Mouse (Mus musculus) lung, postnatal 14 days (tissue): Measurements from ENCODE around the gene Gm9817.
"Not testable (repeated sequence)": the region's sequence is repeated elsewhere in the genome, so short reads cannot be mapped to it uniquely, and the experiment has no call there.

Experiments
- DNase-seq: peaks from one replicate; pipeline ENCODE4 v3.0.0; 2021

Gm9817 gene

DNA sequence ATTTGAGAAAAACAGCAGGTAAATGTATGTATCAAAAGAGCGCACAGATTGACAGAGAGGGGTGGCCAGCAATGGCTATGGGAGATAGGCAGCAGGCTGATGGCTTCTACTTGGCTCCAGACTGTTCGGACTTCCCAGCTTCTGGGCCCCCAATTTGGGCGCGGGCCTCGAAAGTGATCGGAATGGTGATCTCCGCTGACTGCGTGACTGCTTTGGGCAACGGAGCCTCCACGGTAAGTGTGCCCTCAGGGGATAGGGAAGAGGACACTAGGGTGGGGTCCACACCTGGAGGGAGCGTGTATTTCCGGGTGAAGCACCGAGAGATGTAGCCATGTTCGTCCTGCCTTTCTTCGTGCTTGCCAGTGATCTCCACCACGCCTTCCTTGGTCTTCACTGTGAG is at the start of gene Gm9817:
Gene Gm9817 (plus strand): TSS at position 301 of the 400 bp plus-strand sequence.
- not testable (repeated sequence) for DNase-seq

DNA sequence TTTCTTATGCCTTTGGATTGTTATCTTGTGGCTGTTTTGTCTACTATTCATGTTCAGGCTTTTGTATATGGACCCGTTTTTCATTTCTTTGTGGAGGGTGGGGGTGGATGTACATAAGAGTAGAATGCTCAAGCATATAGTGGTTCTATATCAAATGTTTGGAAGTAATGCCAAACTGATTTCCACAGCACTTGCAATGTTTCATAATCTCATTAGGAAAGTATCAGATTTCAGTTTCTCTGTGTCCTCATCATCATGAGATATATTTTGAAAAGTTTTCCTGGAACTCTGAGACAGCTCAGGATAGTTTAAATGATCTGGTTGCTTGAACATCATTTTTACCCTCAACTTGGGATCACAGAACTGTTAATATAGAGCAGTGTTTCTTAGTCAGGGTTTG is 48.7 kb upstream of the Gm9817 start:
- no peak for DNase-seq

DNA sequence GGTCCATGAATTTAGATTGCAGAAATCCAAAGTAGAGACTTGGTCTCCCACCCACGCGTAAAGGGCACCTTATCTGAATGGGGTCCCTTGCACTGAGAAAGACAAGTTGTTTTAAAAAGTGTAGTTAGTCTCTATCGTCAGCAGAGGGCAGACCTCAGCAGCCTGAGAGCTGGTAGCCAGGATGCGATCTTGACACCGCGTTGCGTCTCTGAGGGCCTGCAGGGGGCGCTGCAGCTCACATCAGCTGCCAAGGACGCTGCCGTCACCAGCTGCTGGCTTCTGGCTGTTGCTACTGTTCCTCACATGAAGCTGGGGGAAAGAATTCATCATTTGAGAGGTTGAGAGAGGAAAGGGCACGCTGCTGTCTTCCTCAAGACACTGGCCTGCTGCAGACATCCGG is 47.7 kb upstream of the Gm9817 start:
- DNase-seq = peak; percentile 94

DNA sequence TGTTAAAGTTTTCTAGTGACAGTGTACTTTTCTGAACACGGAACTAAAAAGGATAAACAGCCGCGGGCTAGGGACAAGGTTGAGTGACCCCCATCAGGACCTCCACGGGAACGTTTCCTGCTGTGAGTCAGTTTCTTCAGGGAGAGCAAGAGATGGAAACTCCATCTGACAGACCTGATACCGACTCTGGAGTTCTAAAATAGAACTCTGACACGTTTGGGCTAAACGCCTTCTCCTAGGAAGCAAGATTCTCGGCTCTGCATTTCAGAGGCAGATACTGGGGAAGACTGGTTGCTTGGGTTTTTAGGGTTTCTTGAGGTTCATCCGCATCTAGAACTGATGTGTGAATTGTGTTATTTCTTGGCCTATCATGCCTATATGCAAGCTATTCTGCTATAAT is 47.2 kb upstream of the Gm9817 start:
- DNase-seq = no peak

DNA sequence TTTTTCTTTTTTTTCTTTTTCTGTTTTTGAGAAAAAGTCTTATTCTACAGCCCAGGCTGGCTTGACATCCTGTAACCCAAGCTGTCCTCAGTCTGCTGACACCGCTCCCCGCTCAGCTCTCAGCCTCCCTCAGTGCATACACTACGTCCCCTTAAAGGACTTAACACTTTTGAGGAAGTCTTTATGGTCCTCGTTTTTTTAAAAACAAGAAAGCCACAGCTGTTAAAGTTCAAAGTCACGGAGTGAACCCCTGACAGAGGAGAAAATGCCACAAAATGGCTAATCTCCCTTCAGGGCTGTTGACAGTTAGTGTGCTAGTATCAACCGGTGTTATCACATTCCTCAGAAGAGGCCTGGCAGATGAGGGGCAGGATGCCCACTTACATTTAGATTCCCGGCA is 46.7 kb upstream of the Gm9817 start:
- DNase-seq = peak; percentile 14

DNA sequence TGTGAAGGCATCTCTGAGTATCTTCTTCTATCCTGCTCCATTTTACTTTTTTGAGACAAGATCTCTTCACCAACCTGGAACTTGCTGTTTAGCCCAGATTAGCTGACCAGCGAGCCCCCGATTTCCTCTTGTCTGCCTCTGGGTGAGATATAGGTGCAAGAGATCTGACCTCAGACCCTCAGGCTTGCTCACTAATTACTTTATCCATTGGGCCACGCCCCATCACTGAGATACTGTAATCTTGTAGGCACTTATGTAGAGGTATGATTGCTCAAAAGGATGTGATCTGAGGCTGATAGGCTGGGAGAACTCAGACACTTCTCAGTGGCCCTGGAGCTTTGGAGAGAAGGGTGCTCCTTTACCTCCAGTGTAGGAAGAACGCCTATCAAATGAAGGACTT is 46.0 kb upstream of the Gm9817 start:
- no peak for DNase-seq

DNA sequence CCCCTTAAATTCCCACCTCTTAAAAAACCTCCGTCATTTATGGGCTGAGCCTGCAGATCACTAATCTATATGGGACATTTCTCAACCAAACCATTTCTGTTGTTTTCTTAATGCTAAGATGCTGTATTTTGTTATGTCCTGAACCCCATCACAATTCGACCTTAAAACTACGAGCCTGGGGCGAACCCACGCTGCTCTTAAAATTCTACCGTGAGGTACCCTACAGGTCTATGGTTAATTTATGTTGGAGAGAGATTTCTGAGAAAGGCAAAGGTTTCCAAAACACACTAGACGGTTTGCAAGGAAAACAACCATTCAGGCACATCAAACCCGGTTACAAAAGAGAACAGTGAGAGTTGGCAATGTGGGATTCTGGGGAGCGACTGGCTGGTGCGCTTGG is 45.1 kb upstream of the Gm9817 start:
- DNase-seq = no peak

DNA sequence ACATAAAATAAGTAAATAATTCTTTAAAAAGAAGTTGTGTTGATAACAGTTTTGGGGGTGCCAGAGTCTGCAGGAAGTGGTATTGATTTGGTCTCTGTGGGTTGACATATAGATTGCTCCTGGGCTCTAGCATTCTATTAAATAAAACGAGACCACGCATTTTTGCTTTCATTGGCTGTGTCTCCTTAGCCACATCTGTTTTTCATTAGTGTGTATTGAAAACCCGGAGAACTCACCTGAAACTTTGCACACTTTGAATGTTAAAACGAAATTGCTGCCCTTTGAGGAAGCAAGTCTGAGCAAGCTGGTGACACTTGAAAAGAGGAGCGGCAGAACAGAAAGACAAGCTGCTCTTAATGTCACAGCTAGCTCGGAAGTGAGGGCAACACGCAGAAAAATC is 43.7 kb upstream of the Gm9817 start:
- no peak for DNase-seq

DNA sequence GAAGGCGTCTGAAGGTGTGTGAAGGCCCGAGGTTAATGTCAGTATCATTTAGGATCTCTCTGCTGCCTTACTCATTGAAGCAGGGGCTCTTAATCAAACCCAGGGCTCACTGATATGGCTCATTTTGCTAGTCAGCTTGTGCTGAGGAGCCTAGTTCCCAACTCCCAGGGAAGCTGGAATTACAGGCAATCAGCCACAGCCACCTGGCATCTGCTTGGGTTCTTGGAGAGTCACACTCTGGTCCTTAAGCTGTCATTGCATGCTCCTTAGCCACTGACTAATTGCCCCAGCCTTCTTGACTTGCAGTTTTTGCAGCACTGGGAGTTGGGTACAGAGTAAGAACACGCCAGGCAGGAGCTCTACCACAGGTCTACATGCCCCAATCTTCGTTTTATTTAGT is 42.1 kb upstream of the Gm9817 start:
- DNase-seq = no peak

DNA sequence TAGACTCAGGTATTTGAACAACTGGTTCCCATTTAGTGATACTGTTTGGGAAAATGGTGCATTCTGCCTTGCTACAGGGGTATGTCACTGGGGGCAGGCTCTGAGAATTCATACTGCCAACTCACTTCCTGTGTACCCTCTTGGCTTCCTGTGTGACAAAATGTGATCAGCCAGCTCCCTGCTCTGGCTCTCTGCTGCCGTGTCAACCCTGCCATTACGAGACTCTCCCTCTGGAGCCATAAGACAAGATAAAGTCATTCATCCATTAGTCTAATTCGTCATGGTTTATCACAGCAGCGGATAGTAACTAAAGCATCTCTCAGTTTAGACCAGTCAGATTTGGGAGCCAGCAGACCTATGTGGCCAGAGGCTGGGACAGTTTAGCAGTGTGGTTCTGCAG is 38.3 kb upstream of the Gm9817 start:
- no peak for DNase-seq

DNA sequence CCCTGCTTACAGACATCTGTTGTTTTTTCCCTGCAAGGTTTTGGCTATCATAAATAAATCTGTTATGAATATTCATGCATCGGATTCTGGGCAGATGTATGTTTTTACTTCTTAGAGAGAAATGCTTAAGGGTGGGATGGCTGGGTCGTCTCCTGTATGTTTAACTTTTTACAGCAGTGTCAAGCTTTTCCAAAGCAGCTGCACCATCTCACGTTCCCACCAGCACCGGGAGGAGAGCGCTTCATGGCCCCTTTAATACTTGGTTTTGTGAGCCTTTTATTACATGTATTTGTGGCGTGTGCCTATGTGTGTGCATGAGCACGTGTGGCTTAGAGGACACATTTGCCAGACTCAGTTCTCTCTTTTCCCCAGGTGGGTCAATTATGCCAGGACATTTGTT is 37.8 kb upstream of the Gm9817 start:
- no peak for DNase-seq

DNA sequence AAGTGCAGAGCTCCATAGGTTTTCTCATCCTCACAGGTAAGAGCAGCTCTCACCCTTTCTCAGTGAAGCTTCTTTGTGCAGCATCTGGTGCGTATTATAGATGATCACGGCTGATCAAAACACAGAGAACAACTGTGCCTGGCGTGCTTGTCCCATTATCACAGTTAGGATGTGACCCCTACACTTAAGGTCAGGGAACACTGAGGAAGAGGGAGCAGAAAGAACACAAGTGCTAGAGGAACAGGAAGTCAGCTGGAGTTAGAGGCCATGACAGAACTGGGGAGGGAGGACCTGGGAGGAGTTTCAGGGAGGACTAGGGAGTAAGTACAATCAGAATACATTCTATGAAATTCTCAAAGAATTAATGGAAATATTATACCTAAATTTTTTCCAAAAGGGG is 35.0 kb upstream of the Gm9817 start:
- DNase-seq = no peak

DNA sequence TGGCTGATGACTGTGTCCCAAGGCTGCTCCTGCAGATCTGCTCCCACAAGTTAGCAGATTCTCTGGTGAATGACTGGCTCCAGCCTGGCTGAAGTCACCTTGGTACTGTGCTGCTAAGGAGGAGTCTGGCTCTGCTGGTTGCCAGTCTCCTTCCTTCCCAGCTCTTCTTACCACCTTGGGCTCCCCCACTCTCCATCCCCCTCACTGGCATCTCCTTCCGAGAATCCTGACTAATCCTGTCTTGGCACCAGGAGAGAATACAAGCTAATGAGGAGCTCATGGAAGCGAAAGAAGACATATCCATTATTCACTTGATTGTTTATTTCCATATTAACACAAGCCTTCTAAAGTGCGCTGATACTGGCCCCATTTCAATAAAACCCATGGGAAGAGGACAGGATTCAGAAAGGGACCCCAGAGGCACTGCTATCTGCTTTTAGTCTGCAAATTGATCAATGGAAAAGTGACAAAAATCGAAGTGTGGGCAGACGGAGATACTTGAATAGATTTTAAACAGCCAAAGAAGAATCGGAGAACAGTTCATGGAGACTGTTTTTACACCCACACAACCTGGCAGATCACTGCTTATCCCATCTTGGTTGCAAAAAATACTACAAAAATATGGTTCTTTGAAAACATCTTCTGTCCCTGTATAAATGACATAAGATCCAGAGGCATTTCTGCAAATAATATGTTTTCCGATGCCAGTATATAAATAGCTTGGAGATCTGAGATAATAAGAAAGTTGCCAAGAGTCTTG is 29.1 kb upstream of the Gm9817 start:
- no peak for DNase-seq

DNA sequence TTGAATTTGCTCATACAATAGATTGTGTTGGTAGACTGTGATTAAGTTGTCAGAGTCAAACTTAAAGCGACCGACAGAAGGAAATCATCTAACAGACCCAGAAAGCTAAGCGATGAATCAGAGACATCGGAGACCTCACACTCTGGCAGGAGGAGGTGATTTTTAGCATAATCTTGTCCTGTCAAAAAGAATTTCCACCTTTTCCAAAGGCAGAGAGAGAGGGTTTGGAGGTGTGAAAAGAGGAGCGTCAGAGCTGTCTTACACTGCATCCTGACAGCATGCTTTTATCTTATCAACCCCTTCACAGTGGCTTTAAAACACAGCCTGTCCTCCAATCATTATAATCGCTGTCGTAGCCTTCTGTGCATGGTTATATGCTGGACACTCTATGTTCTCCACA is 25.7 kb upstream of the Gm9817 start:
- DNase-seq = no peak

DNA sequence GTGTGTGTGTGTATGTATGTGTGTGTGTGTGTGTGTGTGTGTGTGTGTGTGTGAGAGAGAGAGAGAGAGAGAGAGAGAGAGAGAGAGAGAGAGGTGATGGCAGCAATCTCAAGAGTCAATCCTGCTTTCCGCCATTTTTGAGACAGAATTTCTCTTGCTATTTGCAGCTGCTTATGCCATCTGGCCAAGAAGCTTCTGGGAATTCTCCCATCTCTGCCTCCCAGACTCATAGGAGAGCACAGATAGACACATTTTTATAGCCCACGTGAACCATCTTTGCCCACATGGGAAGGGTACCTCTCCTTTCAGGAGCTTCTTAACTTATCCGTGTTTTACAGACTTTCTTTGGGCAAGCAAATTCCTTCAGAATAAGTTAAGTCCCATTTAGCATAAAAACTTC is 24.6 kb upstream of the Gm9817 start:
- no peak for DNase-seq

DNA sequence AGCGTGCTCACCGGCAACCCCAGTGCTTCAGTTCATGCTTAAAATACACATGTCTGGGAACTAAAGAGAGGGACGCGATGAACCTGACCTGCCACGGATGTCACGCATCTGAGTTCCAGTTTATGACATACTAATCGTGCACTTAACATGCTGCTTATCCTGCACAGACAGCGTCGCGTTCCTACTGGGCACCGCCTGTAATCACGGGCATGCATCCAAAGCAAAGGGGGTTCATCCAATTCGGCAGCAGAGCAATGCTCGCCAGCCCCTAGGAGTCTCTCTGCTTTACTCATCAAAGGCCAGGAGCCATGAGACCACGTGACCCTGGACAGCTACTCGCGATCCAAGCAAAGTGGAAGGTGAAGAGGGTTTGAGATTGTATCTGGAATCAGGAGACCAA is 19.3 kb upstream of the Gm9817 start:
- DNase-seq = no peak

DNA sequence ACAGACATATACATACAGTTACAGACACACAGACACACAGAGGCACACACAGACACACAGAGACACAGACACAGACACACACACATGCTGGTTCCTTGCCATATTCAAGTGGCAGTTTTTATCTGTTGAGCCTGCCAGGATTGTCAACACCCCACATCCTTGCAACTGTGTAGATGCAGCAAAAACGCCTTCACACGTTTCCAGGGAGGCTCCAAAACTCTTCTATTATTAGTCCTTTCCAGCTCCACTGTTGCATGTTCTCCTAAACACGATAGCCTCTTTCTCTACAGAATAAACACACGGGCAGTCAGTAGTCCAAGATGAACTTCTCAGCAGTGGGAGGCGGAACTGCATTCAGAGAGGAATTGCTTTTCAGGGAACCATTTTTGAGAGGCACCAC is 15.3 kb upstream of the Gm9817 start:
- no peak for DNase-seq

DNA sequence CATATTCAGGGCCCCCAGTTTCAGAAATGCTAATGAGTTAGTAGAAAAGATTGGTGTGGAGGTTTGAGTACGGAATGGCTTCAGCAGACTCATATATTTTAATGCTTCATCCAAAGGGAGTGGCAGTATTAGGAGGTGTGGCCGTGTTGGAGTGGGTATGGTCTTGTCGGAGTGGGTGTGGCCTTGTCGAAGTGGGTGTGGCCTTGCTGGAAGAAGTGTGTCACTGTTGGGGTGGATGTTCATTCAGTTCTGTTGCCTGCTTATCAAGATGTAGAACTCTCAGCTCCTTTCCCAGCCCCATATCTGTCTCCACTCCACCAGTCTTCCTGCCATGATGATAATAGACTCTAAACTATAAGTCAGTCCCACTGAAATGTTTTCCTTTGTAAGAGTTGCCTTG is 13.5 kb upstream of the Gm9817 start:
- DNase-seq = no peak

DNA sequence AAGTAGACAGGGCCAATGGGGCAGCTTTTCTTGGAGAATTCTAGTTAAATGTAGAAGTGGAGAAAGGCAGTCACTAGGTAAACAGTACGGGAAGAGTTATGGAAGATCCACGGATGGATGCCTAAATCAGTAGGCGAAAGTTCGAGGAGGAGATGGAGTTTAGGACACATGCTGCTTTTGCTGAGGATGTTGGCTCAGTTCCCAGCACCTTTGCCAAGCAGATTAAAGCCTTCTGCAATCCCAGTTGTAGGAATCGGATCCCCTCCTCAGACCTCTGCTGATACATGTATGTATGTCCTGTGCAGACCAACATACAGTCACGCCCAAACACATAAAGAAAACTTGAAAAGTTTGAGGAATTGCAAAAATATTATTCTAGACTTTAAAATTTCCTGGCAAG is 8.1 kb upstream of the Gm9817 start:
- DNase-seq = no peak

DNA sequence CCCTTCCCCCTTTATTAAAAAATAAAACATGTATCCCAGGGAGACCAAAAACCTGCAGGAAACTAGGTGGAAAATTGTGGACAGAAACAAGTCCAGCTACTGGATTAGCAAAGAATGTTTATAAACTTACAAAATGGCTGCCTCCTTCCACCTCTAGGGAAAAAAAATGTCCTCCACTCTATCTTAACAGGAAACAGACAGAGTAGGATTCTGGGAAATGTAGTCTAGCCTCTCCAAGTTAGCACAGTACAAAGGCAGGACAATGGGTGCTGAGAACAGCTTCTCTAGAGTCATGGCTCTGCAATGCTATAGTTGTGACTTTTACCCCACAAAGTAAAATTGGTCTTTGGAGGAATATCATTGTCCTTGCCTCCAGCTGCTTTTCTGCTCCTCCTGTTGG is 3.5 kb upstream of the Gm9817 start:
- no peak for DNase-seq

DNA sequence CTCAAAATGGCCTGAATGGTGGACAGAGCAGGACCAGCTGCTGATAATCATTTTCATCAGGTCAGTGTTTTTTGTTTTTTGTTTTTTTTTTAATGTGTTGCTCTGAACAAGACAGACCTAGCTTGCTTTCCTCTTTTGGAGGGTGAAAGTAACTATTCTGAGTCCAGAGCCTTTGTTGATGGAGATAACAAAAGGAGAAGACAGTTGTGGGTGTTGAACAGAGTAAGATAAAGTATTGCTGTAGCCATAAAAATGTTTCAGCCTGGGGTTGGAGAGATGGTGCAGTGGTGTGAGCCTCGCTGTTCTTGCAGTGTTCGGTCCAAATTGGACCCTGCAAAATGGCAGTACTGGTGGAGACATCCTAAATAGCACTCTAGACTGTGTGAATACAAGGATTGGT is 2.8 kb upstream of the Gm9817 start:
- DNase-seq = no peak

DNA sequence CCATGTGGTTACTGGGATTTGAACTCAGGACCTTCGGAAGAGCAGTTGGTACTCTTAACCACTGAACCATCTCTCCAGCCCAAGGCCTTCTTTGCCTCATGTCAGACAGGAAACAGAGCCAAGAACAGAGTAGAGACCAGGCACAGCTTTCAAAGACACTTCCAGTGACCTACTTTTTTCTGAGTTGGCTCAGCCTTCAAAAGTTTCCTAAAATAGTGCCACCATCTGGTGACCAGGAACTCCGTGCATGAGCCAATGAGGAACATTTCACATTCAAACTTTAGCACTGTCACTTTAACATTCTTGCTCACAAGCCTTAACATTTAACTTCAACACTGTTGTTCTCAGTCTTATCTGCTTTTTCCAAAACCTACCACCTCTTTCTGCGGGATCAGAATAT is 2.3 kb downstream of the Gm9817 start:
- no peak for DNase-seq

DNA sequence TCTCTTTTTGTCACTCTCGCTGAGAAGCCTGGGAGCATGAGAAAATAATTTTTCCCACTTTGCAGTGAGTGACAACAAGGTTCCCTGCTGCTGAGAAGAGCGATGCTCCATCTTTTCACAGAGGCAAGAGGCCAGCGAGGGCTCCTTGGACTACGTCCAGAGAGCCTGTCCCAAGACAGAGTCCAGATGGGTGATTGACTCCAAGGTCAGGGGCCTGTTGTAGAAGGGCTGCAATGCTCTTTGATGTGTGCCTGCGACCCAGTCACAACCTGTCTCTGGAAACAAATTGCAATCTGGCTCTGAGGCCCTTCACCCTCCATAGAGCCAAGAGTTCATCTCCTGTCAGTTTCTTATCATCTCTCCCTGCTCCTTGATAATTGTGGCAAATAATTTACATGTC is 5.2 kb downstream of the Gm9817 start:
- peak; percentile 55 for DNase-seq

DNA sequence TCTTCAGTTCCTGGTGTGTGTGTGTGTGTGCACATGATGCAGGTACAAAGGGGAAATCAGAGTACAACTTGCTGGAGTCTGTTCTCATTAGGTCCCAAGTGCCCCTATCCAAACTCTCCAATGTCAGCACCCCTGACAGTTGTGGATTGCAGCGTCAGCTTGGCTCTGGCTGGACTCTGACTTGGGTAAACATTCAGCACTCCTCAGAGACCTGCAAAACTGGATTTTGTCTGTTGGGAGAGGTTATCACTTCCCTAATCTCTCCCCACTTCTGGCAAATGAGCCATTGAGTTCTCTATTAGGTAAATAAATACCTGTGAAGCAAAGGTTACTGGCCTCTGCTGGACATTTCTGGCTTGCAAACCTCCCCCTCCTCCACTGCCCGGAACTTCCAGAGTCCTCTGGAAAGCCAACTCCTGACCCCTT is 10.3 kb downstream of the Gm9817 start:
- DNase-seq = peak; percentile 32

DNA sequence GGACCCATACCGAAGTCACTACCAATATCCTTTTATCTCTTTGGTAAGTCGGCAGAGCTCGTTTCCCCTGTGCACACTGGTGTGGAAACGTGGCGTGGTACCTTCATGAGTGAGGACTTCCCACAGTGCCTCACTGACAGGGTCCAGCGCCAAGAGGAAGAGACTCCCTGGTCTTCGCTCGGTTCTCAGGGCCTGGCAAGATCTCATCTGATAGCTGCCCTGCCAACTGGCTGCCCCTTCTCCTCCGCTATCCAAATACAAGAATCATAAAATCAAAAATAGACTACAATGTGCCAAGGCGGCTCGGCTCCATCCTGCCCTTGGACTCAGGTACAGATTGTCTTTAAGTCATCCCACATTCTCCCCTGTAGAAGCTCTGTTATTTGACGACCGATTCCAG is 11.4 kb downstream of the Gm9817 start:
- DNase-seq = no peak

DNA sequence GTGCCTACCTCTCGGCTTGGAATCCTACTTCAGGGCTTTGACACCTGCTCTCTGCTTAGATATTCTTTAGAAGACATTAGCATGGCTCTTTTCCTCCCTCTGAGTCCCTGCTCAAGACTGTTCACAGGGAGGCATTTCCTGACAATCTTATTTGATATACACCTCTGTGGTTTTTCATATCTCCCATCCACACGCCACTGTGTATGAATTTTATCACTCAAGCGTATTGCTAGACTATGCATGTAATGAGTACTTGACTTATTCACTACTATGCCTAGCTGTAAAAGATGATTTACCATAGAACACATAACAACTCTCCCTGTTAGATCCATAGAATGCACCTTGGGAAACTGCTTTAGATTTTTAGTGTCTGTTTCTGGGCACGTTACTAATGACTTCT is 14.3 kb downstream of the Gm9817 start:
- DNase-seq = no peak
